Mouse (Mus musculus): ENCODE data around the gene Tmem164.

Tmem164 gene

DNA sequence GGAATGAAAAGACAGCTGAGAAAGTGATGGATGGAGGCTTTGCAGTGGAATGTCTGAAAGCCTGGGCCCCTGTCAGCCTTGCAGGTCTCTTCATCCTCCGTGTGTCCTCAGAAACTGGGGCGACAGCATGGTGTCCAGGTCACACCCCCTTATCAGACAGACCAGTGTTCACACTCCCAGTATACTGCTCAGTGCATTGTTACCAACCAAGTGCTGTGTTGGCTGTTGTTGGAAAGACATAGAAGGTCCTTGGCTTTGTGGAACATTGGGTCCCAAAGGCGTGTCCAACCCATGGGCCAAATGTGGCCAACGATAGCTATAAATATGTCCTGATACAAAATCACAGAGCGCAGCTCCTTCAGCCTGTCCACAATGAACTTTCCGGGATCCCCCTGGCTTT lies 149.4 kb downstream of the Tmem164 start:
- no peak for DNase-seq

GRCm38 (mm10) chrX:142832221-142832620 lies 151.0 kb downstream of the Tmem164 start:
- no peak for DNase-seq

DNA sequence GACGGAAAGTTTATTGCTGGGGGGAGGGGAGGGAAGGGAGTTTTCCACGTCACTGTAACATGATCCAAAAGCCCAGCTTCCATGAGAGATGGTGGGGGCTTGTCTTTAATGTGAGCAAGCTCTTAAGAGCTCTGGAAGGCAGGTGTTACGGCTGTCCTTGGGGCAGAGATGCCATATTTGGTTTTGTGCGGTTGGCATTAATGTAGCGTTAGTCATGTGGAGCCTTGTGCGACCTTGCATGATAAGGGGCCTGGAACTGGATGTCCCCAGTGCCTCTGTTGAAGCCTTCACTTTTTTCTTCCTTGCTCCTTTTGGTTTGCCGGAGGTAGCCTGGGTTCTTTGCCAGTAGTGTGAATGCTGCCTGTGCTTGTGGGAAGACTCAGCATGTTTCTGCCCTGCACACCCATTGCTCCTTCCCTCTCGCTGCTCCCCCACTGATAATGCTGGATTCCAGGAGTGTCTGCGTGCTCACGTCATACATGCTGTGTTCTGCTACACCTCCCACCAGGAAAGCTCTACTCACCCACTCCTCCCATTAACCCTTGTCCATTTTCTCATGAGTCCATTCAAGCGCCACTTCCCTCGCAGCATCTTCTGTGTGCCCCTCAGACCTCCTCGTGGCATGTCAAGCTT lies 152.1 kb downstream of the Tmem164 start:
- DNase-seq = no peak

DNA sequence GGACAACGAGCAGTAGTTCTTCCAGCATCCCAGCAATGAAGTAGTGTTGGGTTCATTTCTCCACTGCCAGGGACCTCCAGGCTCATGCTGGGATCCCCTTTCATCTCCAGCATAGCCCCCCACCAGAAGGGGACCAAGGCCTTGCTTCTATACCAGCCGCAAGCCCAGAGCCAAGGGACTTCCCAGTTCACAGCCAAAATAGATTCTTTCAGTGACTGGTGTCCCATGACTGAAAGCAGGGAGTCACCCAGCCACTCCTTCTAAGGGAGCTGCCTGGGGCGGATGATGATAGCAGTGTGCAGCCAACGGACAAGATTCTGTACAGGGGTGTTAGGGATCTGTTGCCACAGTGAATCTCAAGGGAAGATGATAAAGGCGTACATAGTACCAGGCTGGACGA lies 153.6 kb downstream of the Tmem164 start:
- DNase-seq = no peak

- no peak for DNase-seq
These were observed 155.2 kb downstream of the Tmem164 start for GRCm38 (mm10) chrX:142836399-142836798.

DNA sequence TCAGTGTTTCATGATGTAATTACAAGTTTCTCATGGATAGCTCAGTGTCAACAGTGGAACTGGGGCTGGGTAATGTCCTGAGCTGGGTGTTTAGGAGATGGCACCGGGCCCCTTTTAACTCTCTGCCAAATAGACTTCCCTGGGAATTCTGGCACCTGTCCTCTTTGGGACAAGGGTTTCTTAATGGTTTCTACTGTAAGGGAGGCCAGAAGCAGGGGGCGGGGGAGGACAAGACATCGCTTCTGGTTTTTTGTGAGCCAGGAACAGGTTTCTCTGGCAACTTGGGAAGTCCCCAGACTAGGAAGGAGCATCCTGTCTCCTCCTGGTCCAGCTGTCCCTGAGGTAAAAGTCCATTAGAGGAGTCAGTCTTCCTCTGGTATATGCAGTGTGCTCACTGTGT lies 156.1 kb downstream of the Tmem164 start:
- no peak for DNase-seq

- no peak for DNase-seq
These were observed 157.6 kb downstream of the Tmem164 start for GRCm38 (mm10) chrX:142838841-142839240.

DNA sequence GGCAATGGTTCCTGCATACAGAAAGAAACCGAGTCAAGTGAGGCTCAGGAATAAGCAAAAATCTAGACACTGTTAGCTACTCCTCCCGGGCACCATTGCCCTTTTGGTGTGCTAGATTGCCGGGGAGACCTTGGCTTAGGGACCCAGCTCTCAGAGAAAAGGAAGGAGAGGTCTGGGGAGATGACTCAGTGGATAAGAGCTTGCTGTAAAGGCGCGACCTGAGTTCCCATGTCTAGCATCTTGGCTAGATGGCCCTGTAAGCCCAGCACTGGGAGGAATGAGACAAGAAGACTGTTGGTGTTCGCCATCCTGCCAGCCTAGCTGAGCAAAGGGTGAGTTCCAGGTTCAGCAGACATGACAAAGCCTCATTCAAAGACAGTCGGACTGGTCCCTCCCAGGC lies 158.2 kb downstream of the Tmem164 start:
- no peak for DNase-seq

GRCm38 (mm10) chrX:142841916-142842315 lies 160.7 kb downstream of the Tmem164 start:
- DNase-seq = no peak

DNA sequence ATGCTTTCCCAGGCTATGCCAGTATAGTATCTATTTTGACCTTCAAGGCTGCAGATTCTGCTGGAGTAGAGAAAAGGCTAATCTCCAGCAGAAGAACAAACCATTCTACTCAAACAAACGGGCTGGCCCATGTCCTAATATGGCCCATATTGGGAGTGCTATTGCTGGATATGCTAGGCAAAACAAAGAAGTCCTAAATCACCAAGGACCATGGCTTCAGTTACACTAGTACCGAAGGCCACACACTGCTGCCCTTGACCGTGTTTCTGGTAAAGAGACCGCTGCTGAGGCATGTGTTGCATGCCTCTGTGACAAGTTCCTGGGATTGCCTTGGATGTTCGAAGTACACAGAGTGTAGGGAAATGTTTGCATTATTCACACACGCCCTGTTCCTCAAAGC lies 165.1 kb downstream of the Tmem164 start:
- no peak for DNase-seq

DNA sequence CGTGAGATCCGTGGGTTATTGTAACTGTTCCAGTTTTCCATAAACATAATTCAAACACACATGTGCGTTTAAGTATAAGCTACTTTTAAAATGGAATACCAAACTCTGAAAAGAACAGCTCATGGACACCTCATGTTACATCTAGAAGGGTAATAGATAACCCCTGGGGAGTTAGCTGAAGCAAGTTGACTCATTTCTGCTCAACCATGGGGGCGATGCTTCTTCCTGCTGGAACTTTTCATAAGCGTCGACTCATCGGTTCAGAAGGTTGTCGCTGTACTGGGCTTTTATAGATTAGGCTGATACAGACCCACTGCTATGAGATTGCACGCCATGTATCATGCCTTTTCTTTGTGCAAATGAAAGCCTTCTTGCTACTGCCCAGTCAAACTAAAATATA lies 166.8 kb downstream of the Tmem164 start:
- no peak for DNase-seq

- DNase-seq = no peak
These were observed 188.6 kb downstream of the Tmem164 start for GRCm38 (mm10) chrX:142869844-142870243.

DNA sequence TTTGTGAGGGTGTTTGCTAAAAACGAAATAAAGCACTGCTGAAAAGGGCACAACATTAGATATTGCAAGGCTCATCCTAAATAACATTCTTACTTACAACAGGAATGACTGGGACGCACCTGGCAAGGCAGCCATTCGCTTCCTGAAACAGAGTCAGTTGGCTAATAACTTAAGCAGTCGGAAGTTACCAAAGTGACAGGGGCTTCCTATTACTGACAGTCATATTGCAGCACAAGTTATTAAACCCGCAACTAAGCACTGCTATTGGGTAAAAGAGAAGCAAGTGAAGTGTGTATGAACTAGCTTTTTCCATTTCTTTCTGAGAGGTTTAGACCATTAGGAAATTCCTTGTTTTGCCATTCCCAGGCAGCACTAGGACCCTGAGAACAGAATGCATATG lies 201.0 kb downstream of the Tmem164 start:
- no peak for DNase-seq

GRCm38 (mm10) chrX:142883593-142883992 lies 202.4 kb downstream of the Tmem164 start:
- no peak for DNase-seq

DNA sequence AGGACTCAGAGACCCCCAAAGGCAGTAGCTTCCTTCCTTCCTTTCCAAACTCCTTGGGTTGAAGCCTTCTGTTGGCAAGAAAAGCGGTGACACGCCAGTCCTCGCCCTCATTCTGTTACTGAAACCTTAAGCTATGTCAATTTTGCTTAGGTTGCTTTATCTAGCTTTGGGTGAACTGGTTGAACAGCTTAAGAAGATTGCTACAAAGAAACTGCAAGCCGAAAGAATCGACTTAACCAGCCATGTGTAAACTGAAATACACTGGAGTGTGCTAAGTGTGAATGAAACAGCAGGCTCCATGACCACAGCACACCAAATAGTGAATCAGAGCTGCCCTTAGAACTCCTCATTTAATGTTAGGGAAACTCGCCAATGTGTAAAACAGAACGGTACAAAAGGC lies 204.8 kb downstream of the Tmem164 start:
- no peak for DNase-seq
